Mouse (Mus musculus) intestine, postnatal 0 days (tissue): ENCODE measurements around the gene Slc1a3. TPM values are rescaled to one million over a fixed set of nuclear protein-coding genes. Genes with fewer than 3 reads are reported as not detected.

Source experiments
- ATAC-seq: fragments of 200-750 bp; cut with Nextera tagmentation; 2 replicates; pipeline ENCODE4 v1.8.0; 2017; ENCODE audit warnings: mild to moderate bottlenecking, moderate TSS enrichment, moderate library complexity
- H3K27ac ChIP-seq: fragments of 300-500 bp; sonication (generic); 2 replicates; pipeline ENCODE4 v1.5.1; 2014; ENCODE audit warnings: mild to moderate bottlenecking, low read depth, low read length, moderate library complexity
- H3K27me3 ChIP-seq: fragments of 300-500 bp; sonication (generic); replicated peaks from 2 replicates; pipeline ENCODE4 v1.6.1; 2014; ENCODE audit warnings: low read length, mixed read lengths; ENCODE audit not compliant: control insufficient read depth, insufficient read depth
- H3K36me3 ChIP-seq: fragments of 300-500 bp; sonication (generic); 2 replicates; pipeline ENCODE4 v1.6.1; 2014; ENCODE audit warnings: mild to moderate bottlenecking, moderate library complexity; ENCODE audit not compliant: control insufficient read depth, insufficient read depth
- H3K4me1 ChIP-seq: fragments of 300-500 bp; sonication (generic); replicated peaks from 2 replicates; pipeline ENCODE4 v1.6.1; 2014; ENCODE audit warnings: antibody characterized with exemption, low read length, mixed read lengths; ENCODE audit not compliant: control insufficient read depth, insufficient read depth
- H3K4me2 ChIP-seq: fragments of 300-500 bp; sonication (generic); replicated peaks from 2 replicates; pipeline ENCODE4 v1.6.1; 2014; ENCODE audit warnings: low read depth, mild to moderate bottlenecking, moderate library complexity
- H3K4me3 ChIP-seq: fragments of 300-500 bp; sonication (generic); 2 replicates; pipeline ENCODE4 v1.5.1; 2014; ENCODE audit warnings: low read depth, low read length
- H3K9ac ChIP-seq: fragments of 300-500 bp; sonication (generic); 2 replicates; pipeline ENCODE4 v1.6.1; 2014; ENCODE audit warnings: mild to moderate bottlenecking, low read depth, low read length
- H3K9me3 ChIP-seq: fragments of 300-500 bp; sonication (generic); 2 replicates; pipeline ENCODE4 v1.6.1; 2016; ENCODE audit warnings: mixed run types; ENCODE audit not compliant: control insufficient read depth
- CTCF ChIP-seq: sonication (generic); IDR thresholded peaks from 2 replicates; pipeline ENCODE4 v1.5.1; 2016; ENCODE audit warnings: low read depth, mild to moderate bottlenecking, control low read depth, antibody characterized with exemption, moderate library complexity
- WGBS: fragments of 180-500 bp; shearing (Covaris S2); extraction: QIAGEN DNeasy Blood & Tissue Kit; methylation state at CpG from one replicate; pipeline ENCODE4 v1.1.7; 2014; 5-methylcytosine and 5-hydroxymethylcytosine counted together
- polyA plus RNA-seq: library from polyadenylated mRNA; unstranded; fragments of >200 nt; fragmentation: Nextera tagmentation; extraction: Ambion mirVana; gene quantifications from 2 replicates; pipeline ENCODE4 v1.2.1, GENCODE M21; 2015

Gene Slc1a3
- polyA plus RNA-seq, 1 experiment from 2014 or later = 0.53 TPM

DNA sequence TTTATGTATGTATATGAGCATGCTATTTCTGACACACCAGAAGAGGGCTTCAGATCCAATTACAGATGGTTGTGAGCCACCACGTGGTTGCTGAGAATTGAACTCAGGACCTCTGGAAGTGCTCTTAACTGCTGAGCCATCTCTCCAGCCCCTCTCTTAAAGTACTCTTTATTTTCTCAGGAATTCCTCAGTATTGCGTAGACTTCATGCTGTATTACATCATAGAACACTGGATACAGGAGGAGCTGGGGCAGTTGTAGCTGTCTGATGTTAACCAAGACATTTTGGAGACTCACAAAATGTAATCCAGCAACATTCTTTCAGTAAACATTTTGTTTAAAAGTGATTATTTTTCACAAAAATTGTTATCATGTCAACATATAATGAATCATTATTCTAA is 73.3 kb downstream of the Slc1a3 start:
- no peaks in the 10 kb centered on the region for H3K4me1 ChIP-seq
- no peak for TF ChIP-seq CTCF
- H3K4me2 ChIP-seq = no peak overlapping the region
- H3K36me3 ChIP-seq = no peaks in the 10 kb centered on the region
- no peak overlapping the region for H3K9ac ChIP-seq
- 76% methylated on average over 2 of the region's 2 CpGs for WGBS
- ATAC-seq = no peak
- H3K27me3 ChIP-seq = no peaks in the 10 kb centered on the region
- no peak overlapping the region for H3K27ac ChIP-seq
- H3K4me3 ChIP-seq = no peak overlapping the region
- no peaks in the 10 kb centered on the region for H3K9me3 ChIP-seq

DNA sequence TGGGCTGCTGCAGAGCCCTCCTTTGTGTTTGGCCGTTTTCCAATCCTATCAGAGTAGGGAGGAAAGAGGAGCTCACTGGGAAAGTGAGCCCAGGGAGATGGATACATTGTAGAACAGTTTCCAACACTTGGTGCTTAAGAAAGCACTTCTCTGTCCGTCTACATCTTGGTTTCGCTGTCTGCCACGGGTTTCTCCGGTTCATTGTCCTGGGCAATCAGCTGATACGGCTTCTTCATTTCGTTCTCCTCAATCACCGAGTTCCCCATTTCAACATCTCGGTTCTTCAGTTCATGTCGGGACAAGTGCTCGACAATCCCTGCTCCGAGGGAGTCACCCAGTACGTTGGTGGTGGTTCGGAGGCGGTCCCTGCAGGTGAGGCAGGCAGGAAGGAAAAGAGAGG is 74.6 kb downstream of the Slc1a3 start:
- TF ChIP-seq CTCF = no peak
- Histone ChIP-seq H3K36me3 (no peaks in the 10 kb centered on the region), H3K4me1 (no peaks in the 10 kb centered on the region), H3K4me2 (no peak overlapping the region), H3K27ac (no peak overlapping the region), H3K9me3 (no peaks in the 10 kb centered on the region), H3K27me3 (no peaks in the 10 kb centered on the region; the same call in 1 of the 2 replicates), H3K4me3 (no peak overlapping the region), H3K9ac (no peak overlapping the region)
- no peak for ATAC-seq
- 88% methylated on average over 15 of the region's 15 CpGs for WGBS

DNA sequence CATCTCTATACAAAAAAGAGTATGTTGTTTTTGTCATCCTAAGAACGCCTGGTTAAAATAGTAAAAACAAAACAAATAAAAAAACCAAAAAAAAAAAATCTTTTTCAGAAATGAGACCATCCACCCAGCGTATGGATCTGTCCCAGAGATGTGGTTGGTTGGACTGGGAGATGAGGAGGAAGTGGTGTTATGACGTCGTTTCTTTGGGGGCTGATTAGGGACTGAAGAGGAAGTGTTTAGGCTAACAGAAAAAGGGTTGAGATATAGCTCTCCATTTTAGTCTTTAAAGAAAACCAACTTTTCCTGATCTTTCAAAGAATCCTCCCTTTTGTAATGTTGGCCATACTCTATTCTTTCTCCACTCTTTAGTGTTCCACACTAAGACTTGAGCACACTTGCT is 75.8 kb downstream of the Slc1a3 start:
- Histone ChIP-seq H3K9me3 (no peaks in the 10 kb centered on the region), H3K4me3 (no peak overlapping the region), H3K4me2 (no peak overlapping the region), H3K27ac (no peak overlapping the region), H3K4me1 (no peaks in the 10 kb centered on the region), H3K9ac (no peak overlapping the region), H3K36me3 (no peaks in the 10 kb centered on the region), H3K27me3 (peaks cover 3% of the 10 kb centered on the region; the same call in 1 of the 2 replicates)
- ATAC-seq = no peak
- WGBS = 79% methylated on average over 4 of the region's 4 CpGs
- TF ChIP-seq CTCF = no peak

DNA sequence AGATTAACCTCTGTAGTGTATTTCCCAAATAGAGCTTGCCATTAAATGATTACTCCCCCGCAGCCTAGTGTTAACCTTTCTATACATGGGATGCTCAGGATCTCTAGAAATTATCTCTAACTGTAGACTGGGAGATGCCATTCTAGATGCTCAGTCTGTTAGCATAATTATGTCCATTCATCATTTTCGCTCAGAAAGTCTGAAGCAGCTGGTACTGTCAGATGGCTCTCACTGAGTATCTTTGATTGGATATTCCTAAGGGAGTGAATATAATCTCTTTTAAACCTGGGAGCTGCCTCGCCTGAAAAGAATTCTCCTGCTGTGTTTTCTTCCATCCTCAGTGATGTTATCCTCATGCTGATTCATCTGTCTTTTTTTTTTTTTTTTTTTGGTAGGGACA is 76.2 kb downstream of the Slc1a3 start:
- Histone ChIP-seq H3K4me3 (no peak overlapping the region), H3K4me1 (no peaks in the 10 kb centered on the region), H3K27ac (no peak overlapping the region), H3K4me2 (no peak overlapping the region), H3K9me3 (no peaks in the 10 kb centered on the region), H3K36me3 (no peaks in the 10 kb centered on the region), H3K27me3 (peaks cover 8% of the 10 kb centered on the region; the same call in 1 of the 2 replicates), H3K9ac (no peak overlapping the region)
- TF ChIP-seq CTCF = no peak
- ATAC-seq = no peak
- WGBS = 75% methylated on average over 3 of the region's 3 CpGs

DNA sequence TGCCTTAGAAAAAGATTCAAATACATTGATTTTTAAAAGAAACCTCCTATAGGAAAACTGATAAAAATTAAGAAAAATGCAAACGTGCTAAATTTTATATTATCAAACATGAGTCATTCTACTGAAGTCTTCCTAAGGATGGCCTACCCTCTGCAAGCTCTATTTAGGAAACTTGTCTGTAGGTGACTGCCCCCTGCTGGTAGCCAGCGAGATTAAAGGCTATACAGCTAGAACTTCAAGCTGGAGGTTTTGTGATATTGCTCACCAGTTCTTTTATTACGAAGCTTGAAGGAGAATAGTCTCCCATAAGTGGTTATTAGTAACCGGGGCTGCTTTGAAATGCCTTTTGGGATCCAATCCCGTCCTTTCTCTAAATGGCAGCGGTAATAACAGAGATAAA is 77.2 kb downstream of the Slc1a3 start:
- H3K4me3 ChIP-seq = no peak overlapping the region
- no peak overlapping the region for H3K9ac ChIP-seq
- peaks cover 8% of the 10 kb centered on the region; the same call in 1 of the 2 replicates for H3K27me3 ChIP-seq
- no peak overlapping the region for H3K4me2 ChIP-seq
- no peaks in the 10 kb centered on the region for H3K9me3 ChIP-seq
- H3K27ac ChIP-seq = no peak overlapping the region
- no peak for ATAC-seq
- TF ChIP-seq CTCF = peak; percentile 74
- 65% methylated on average over 6 of the region's 6 CpGs for WGBS
- no peaks in the 10 kb centered on the region for H3K4me1 ChIP-seq
- H3K36me3 ChIP-seq = no peaks in the 10 kb centered on the region

DNA sequence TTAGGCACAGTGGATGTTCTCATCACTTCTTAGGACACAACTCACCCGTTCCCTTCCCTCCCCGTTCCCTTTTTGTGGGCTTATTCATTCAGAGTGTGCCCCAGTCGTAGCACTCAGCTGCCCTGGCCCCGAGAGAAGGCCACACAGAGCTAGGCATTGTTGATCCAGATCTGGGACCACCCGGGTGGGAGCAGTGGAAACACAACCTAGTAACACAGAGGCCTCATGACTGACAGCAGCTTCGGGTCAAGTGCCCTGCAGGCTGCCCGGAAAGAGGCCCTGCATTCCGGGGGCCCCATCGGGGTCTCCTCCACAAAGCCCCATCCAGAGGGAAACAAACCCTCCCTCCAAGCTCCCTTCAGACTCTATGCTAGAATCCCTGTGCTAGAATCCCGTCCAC is 78.2 kb downstream of the Slc1a3 start:
- Histone ChIP-seq H3K27me3 (peaks cover 8% of the 10 kb centered on the region; the same call in 1 of the 2 replicates), H3K36me3 (no peaks in the 10 kb centered on the region), H3K4me3 (no peak overlapping the region), H3K4me1 (no peaks in the 10 kb centered on the region), H3K9ac (no peak overlapping the region), H3K9me3 (no peaks in the 10 kb centered on the region), H3K27ac (no peak overlapping the region), H3K4me2 (no peak overlapping the region)
- no peak for ATAC-seq
- no peak for TF ChIP-seq CTCF
- 58% methylated on average over 10 of the region's 10 CpGs for WGBS

DNA sequence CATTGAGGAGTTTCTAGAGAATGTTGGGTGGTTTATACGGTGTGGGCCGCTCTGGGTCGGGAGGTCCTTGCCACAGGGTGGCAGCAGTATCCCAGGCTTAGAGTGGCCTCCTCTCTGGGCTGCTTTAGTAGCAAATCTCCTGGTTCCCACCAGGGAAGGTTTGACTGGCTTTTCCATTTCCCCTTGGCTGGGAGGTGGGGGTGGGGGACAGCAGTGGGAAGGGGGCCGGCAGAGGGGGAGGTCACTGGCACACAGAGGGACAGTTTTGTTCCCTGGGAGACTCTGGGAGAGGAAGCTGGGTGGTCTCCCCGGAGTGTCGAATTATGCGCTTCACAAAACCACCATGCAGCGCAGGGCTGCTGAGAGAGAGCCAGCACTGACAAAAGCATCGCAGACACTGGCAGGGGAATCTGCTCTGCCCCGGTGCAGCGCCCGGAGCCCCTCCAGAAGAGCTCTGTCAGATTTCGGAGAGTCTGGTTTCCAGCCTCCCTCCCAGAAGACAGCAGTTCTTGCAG is 81.2 kb downstream of the Slc1a3 start:
- 5% methylated on average over 13 of the region's 13 CpGs for WGBS

More for the DNA sequence above, 81.2 kb downstream of the Slc1a3 start:
- peaks cover 8% of the 10 kb centered on the region; the same call in 1 of the 2 replicates for H3K27me3 ChIP-seq
- H3K36me3 ChIP-seq = no peaks in the 10 kb centered on the region
- H3K4me1 ChIP-seq = no peaks in the 10 kb centered on the region
- peak overlapping the region; percentile 67 for H3K4me2 ChIP-seq
- peak overlapping the region; percentile 29 for H3K4me3 ChIP-seq
- no peak overlapping the region for H3K27ac ChIP-seq
- peak; percentile 80 for TF ChIP-seq CTCF
- peak; percentile 66 for ATAC-seq
- H3K9ac ChIP-seq = no peak overlapping the region
- no peaks in the 10 kb centered on the region for H3K9me3 ChIP-seq
